Mouse (Mus musculus) midbrain, postnatal 0 days (tissue): Measurements from ENCODE around the gene Usp2. TPM values are rescaled to one million over a fixed set of nuclear protein-coding genes. Genes with fewer than 3 reads are reported as not detected.

Source experiments
- ATAC-seq: fragments of 200-750 bp; cut with Nextera tagmentation; 2 replicates; pipeline ENCODE4 v1.8.0; 2017; ENCODE audit warnings: moderate number of reproducible peaks, mild to moderate bottlenecking, moderate TSS enrichment, moderate library complexity; ENCODE audit not compliant: low FRiP score
- DNase-seq: peaks from one replicate; pipeline ENCODE4 v3.0.0-alpha.2; 2015; ENCODE audit warnings: low spot score
- H3K27ac ChIP-seq: fragments of 300-500 bp; sonication (generic); 2 replicates; pipeline ENCODE4 v1.5.1; 2014; ENCODE audit warnings: low read depth, mild to moderate bottlenecking, low read length, mixed read lengths
- H3K27me3 ChIP-seq: fragments of 300-500 bp; sonication (generic); 2 replicates; pipeline ENCODE4 v1.6.1; 2014; ENCODE audit warnings: low read length, control low read depth, mixed read lengths; ENCODE audit not compliant: insufficient read depth
- H3K36me3 ChIP-seq: fragments of 300-500 bp; sonication (generic); 2 replicates; pipeline ENCODE4 v1.6.1; 2014; ENCODE audit warnings: low read length, control low read depth, mixed read lengths; ENCODE audit not compliant: insufficient read depth
- H3K4me1 ChIP-seq: fragments of 300-500 bp; sonication (generic); 2 replicates; pipeline ENCODE4 v1.6.1; 2014; ENCODE audit warnings: mild to moderate bottlenecking, control low read depth, antibody characterized with exemption, low read length, mixed read lengths; ENCODE audit not compliant: insufficient read depth
- H3K4me2 ChIP-seq: fragments of 300-500 bp; sonication (generic); 2 replicates; pipeline ENCODE4 v1.6.1; 2014; ENCODE audit warnings: low read depth, mild to moderate bottlenecking, low read length, mixed read lengths; ENCODE audit not compliant: poor library complexity, severe bottlenecking
- H3K4me3 ChIP-seq: fragments of 300-500 bp; sonication (generic); 2 replicates; pipeline ENCODE4 v1.5.1; 2014; ENCODE audit warnings: low read depth, mild to moderate bottlenecking, low read length, moderate library complexity
- H3K9ac ChIP-seq: fragments of 300-500 bp; sonication (generic); replicated peaks from 2 replicates; pipeline ENCODE4 v1.6.1; 2014; ENCODE audit warnings: mild to moderate bottlenecking, low read length, moderate library complexity, mixed read lengths; ENCODE audit not compliant: poor library complexity, severe bottlenecking
- H3K9me3 ChIP-seq: fragments of 300-500 bp; sonication (generic); 2 replicates; pipeline ENCODE4 v1.6.1; 2016; ENCODE audit warnings: low read length, control low read depth
- CTCF ChIP-seq: IDR thresholded peaks from 2 replicates; pipeline ENCODE4 v1.5.1; 2016; ENCODE audit warnings: antibody characterized with exemption, mild to moderate bottlenecking
- WGBS: fragments of 180-500 bp; shearing (Covaris S2); extraction: QIAGEN DNeasy Blood & Tissue Kit; methylation state at CpG from one replicate; pipeline ENCODE4 v1.1.7; 2014; 5-methylcytosine and 5-hydroxymethylcytosine counted together
- polyA plus RNA-seq: library from polyadenylated mRNA; unstranded; fragments of >200 nt; fragmentation: Nextera tagmentation; extraction: Ambion mirVana; gene quantifications from 2 replicates; pipeline ENCODE4 v1.2.1, GENCODE M21; 2015
- total RNA-seq: library from RNA; depleted of rRNA; stranded (reverse); fragments of >200 nt; gene quantifications from 2 replicates; pipeline ENCODE4 v1.2.3, GENCODE M21; 2014

Gene Usp2
- total and polyA plus RNA-seq, 2 experiments from 2014 or later = 7.5 to 15.1 TPM

DNA sequence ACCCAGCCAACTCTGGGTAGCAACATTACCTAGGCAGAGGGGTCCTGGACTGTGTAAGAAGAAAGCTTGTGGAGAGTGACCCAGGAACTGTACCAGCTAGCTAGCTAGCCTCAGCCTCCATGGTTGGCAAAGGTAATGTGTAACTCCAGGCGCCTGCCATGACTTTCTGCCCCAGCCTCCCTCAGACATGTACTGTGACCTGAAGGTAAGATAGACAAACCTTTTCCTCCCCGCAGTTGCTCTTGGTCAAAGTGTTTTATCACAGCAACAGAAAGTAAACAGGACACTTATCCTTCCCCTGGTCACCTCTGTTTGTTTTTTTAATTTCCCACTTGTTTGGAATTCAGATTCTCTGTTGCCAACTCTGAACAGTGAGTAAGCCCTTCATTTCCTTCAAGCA, 47.6 kb downstream of the Usp2 start:
- no peak overlapping the region for H3K4me3 ChIP-seq
- H3K36me3 ChIP-seq = no peaks in the 10 kb centered on the region
- H3K4me1 ChIP-seq = no peaks in the 10 kb centered on the region
- TF ChIP-seq CTCF = no peak
- 92% methylated on average over 2 of the region's 2 CpGs for WGBS
- no peak overlapping the region for H3K9ac ChIP-seq
- H3K27ac ChIP-seq = no peak overlapping the region
- H3K27me3 ChIP-seq = no peaks in the 10 kb centered on the region
- ATAC-seq (no peak), DNase-seq (no peak)
- no peaks in the 10 kb centered on the region for H3K9me3 ChIP-seq
- H3K4me2 ChIP-seq = no peak overlapping the region

DNA sequence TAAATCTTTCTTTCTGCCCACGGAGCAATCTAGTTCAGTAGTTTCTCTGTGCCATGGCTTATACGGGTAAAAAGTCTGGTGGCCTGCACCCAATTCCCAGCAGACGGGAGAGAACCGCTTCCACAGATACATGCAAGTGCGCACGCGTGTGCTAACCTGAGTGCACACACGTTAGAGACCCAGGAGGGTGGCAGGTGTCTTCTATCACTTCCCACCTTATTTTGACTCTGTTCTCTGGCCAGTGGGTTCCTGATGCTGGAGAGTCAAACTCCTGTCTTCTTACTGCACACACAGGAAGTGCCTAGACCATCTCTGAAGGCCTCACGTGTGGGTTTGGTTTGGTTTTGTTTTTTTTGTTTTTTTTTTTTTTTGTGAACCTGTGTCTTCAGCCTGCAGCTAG, 48.8 kb downstream of the Usp2 start:
- H3K9me3 ChIP-seq = no peaks in the 10 kb centered on the region
- WGBS = 90% methylated on average over 9 of the region's 9 CpGs
- H3K27me3 ChIP-seq = no peaks in the 10 kb centered on the region
- no peak overlapping the region for H3K4me3 ChIP-seq
- no peaks in the 10 kb centered on the region for H3K36me3 ChIP-seq
- no peak for DNase-seq
- H3K27ac ChIP-seq = no peak overlapping the region
- no peaks in the 10 kb centered on the region for H3K4me1 ChIP-seq
- no peak overlapping the region for H3K4me2 ChIP-seq
- no peak overlapping the region for H3K9ac ChIP-seq
- TF ChIP-seq CTCF = no peak
- ATAC-seq = no peak

DNA sequence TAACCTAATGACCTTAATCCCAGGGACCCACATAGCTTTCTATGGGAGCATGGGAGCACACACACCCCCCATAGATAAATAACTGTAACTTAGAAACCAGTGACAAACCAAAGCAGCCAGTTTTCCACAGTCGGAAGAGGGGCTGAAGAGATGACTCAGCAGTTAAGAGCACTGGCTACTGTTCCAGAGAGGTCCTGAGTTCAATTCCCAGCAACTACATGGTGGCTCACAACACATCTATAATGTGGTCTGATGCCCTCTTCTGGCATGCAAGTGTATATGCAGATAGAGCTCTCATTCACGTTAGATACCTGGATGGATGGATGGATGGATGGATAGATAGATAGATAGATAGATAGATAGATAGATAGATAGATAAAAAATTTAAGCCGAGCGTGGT, 49.4 kb downstream of the Usp2 start:
- no peaks in the 10 kb centered on the region for H3K9me3 ChIP-seq
- no peak overlapping the region for H3K27ac ChIP-seq
- H3K4me1 ChIP-seq = no peaks in the 10 kb centered on the region
- no peak overlapping the region for H3K4me2 ChIP-seq
- WGBS = 88% methylated on average over 4 of the region's 4 CpGs
- TF ChIP-seq CTCF = peak; percentile 31
- no peak overlapping the region for H3K4me3 ChIP-seq
- H3K36me3 ChIP-seq = no peaks in the 10 kb centered on the region
- DNase-seq (no peak), ATAC-seq (no peak)
- H3K9ac ChIP-seq = no peak overlapping the region
- H3K27me3 ChIP-seq = no peaks in the 10 kb centered on the region

DNA sequence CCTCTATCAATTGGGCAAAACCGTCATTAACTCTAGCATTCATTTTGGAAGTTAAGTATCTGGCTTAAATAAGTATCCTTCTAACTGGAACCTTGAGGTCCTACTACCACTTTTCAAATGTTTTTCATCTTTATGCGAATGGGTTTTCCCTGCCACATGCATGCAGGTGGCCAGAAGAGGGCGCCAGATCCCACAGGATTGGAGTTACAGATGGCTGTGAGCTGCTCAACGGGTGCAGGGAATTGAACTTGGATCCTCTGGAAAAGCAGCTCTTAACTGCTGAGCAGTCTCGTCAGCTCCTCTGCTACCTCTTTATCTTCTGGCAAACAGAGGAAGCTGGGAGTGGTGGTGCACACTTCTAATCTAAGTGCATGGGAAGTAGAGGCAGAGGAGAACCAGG, 52.2 kb downstream of the Usp2 start:
- H3K27ac ChIP-seq = no peak overlapping the region
- WGBS = 49% methylated on average over 5 of the region's 5 CpGs
- no peaks in the 10 kb centered on the region for H3K36me3 ChIP-seq
- no peak overlapping the region for H3K4me3 ChIP-seq
- H3K9me3 ChIP-seq = no peaks in the 10 kb centered on the region
- H3K4me1 ChIP-seq = no peaks in the 10 kb centered on the region
- TF ChIP-seq CTCF = peak; percentile 57
- H3K4me2 ChIP-seq = no peak overlapping the region
- ATAC-seq = no peak
- DNase-seq = no peak
- H3K9ac ChIP-seq = no peak overlapping the region
- H3K27me3 ChIP-seq = no peaks in the 10 kb centered on the region

DNA sequence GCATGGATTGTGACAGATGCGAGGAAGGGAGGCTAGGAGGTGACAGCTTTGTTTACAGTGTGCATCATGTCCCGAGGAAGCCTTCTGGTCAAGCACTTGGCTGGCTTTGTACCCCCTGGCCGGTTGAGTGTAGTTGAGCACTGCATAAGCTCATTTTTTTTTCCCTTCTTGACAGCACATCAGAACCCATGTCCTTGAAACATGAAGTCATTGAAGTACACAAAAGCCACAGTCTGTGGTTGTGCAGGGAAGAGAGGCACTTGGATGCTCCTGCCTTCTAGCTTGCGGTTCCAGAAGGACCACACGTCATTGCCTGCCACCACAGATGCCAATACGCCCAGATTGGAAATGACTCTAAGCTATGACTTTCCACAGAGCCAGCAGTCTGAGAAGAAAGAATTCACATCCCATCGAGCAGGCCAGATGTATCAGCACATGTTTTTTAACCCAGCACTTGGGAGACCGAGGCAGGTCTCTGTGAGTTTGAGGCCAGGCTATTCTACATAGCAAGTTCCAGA, 53.2 kb downstream of the Usp2 start:
- no peak overlapping the region for H3K4me3 ChIP-seq
- WGBS = 86% methylated on average over 8 of the region's 8 CpGs
- ATAC-seq = no peak
- no peaks in the 10 kb centered on the region for H3K9me3 ChIP-seq
- H3K4me1 ChIP-seq = no peaks in the 10 kb centered on the region
- DNase-seq = no peak
- H3K9ac ChIP-seq = no peak overlapping the region
- no peaks in the 10 kb centered on the region for H3K36me3 ChIP-seq
- no peak overlapping the region for H3K4me2 ChIP-seq
- no peak overlapping the region for H3K27ac ChIP-seq
- no peaks in the 10 kb centered on the region for H3K27me3 ChIP-seq
- no peak for TF ChIP-seq CTCF

DNA sequence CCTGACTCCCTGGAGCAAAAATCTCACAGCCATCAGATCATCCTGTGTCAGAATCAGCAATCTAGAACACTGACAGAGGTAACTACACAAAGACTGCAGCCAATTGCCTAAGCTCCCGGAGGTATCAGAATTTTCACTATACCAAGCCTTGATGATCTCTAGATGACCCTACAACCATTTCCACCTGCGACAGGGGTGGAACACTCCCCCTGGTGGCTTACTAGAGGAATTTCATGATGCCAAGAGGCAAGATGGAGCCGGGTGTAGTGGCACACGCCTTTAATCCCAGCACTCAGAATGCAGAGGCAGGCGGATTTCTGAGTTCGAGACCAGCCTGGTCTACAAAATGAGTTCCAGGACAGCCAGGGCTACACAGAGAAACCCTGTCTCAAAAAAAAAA, 57.5 kb downstream of the Usp2 start:
- DNase-seq (no peak), ATAC-seq (no peak)
- Histone ChIP-seq H3K9me3 (no peaks in the 10 kb centered on the region), H3K9ac (no peak overlapping the region), H3K36me3 (no peaks in the 10 kb centered on the region), H3K4me3 (no peak overlapping the region), H3K4me1 (no peaks in the 10 kb centered on the region), H3K27me3 (no peaks in the 10 kb centered on the region), H3K27ac (no peak overlapping the region), H3K4me2 (no peak overlapping the region)
- TF ChIP-seq CTCF = peak; percentile 60
- 72% methylated on average over 6 of the region's 6 CpGs for WGBS
